Mouse (Mus musculus): ENCODE results near the gene Mcm2.

DNA sequence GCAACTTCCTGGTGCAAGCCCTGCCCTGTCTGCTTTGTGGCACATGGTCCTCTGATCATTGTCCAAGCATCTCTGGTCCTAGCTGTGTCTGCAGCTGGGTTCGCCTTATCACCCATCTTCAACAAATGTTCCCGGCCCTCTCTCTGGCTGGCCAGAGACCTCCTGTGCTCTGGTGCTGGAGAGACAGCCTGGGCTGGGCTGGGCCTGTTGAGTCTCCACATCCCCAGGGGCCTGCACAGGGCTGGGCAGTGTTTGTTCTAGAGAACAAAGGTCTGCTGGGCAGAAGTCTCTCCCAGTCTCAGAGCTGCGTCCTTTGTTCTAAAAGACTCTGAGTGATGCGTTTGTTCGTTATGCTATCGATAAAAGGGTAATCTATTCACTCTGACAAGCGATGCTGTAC lies 31.5 kb upstream of the Mcm2 start:
- TF ChIP-seq CTCF (IDR thresholded peaks at IDR 0.05; ENCODE audit: control insufficient read depth, insufficient read depth, insufficient read length) (no peak), CEBPB (IDR thresholded peaks at IDR 0.05; ENCODE audit: low read depth) (no peak), MAX (IDR thresholded peaks at IDR 0.05) (no peak), USF1 (IDR thresholded peaks at IDR 0.05; ENCODE audit: low read depth) (no peak)

Data from C2C12 (cell line).